Mouse (Mus musculus) lung, postnatal 0 days (tissue): Measurements from ENCODE around the gene Asic2. TPM values are rescaled to one million over a fixed set of nuclear protein-coding genes. Genes with fewer than 3 reads are reported as not detected.

Experiments used
- ATAC-seq: fragments of 200-750 bp; cut with Nextera tagmentation; 2 replicates; pipeline ENCODE4 v1.8.0; 2017; ENCODE audit warnings: moderate library complexity
- DNase-seq: peaks from one replicate; pipeline ENCODE4 v3.0.0-alpha.2; 2016; ENCODE audit warnings: low spot score
- H3K27ac ChIP-seq: fragments of 300-500 bp; sonication (generic); 2 replicates; pipeline ENCODE4 v1.5.1; 2014; ENCODE audit warnings: antibody characterized with exemption, mild to moderate bottlenecking, low read length, mixed read lengths
- H3K27me3 ChIP-seq: fragments of 300-500 bp; sonication (generic); replicated peaks from 2 replicates; pipeline ENCODE4 v1.6.1; 2014; ENCODE audit warnings: low read length, mixed read lengths; ENCODE audit not compliant: insufficient read depth
- H3K36me3 ChIP-seq: fragments of 300-500 bp; sonication (generic); 2 replicates; pipeline ENCODE4 v1.6.1; 2014; ENCODE audit warnings: low read length, mixed read lengths; ENCODE audit not compliant: insufficient read depth
- H3K4me1 ChIP-seq: fragments of 300-500 bp; sonication (generic); 2 replicates; pipeline ENCODE4 v1.6.1; 2014; ENCODE audit warnings: antibody characterized with exemption, low read depth, low read length, mixed read lengths; ENCODE audit not compliant: insufficient read depth
- H3K4me2 ChIP-seq: fragments of 300-500 bp; sonication (generic); replicated peaks from 2 replicates; pipeline ENCODE4 v1.6.1; 2014; ENCODE audit warnings: low read depth, mild to moderate bottlenecking, low read length, moderate library complexity, mixed read lengths
- H3K4me3 ChIP-seq: fragments of 300-500 bp; sonication (generic); 2 replicates; pipeline ENCODE4 v1.5.1; 2014; ENCODE audit warnings: low read depth, low read length
- H3K9ac ChIP-seq: fragments of 300-500 bp; sonication (generic); replicated peaks from 2 replicates; pipeline ENCODE4 v1.6.1; 2014; ENCODE audit warnings: low read depth, mild to moderate bottlenecking
- H3K9me3 ChIP-seq: fragments of 300-500 bp; sonication (generic); 2 replicates; pipeline ENCODE4 v1.6.1; 2016; ENCODE audit warnings: low read length, mixed read lengths
- CTCF ChIP-seq: IDR thresholded peaks from 2 replicates; pipeline ENCODE4 v1.5.1; 2016; ENCODE audit warnings: antibody characterized with exemption, mild to moderate bottlenecking
- EP300 ChIP-seq: IDR thresholded peaks from 2 replicates; pipeline ENCODE4 v1.6.1; 2016; ENCODE audit warnings: antibody characterized with exemption, mild to moderate bottlenecking, control low read depth
- WGBS: fragments of 180-500 bp; shearing (Covaris S2); extraction: QIAGEN DNeasy Blood & Tissue Kit; methylation state at CpG from one replicate; pipeline ENCODE4 v1.1.7; 2014; 5-methylcytosine and 5-hydroxymethylcytosine counted together
- polyA plus RNA-seq: library from polyadenylated mRNA; unstranded; fragments of >200 nt; fragmentation: Nextera tagmentation; extraction: Ambion mirVana; gene quantifications from 2 replicates; pipeline ENCODE4 v1.2.1, GENCODE M21; 2015

The Asic2 gene
- polyA plus RNA-seq, 1 experiment from 2014 or later, result 0.06 TPM

DNA sequence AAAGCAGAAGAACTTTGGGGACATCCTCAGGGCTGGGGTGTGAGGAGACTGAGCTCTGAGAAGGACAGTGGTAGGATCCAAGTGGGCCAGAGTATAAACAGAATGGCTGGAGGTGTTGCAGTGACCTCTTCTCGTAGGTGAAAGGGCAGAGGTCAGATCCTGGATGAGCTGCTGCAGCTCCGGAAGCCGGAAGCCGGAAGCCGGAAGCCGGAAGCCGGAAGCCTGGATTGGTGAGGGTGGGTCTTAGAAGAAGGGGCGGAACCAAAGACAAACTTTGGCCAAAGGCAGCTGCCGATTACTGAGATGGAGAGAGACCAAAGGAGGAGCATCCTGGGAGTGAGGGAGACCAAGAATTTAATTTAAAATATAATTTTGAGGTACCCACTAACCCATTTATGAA lies 381.1 kb downstream of the Asic2 start:
- Histone ChIP-seq H3K9me3 (no peaks in the 10 kb centered on the region), H3K36me3 (no peaks in the 10 kb centered on the region), H3K27ac (no peak overlapping the region), H3K27me3 (no peaks in the 10 kb centered on the region), H3K9ac (no peak overlapping the region), H3K4me1 (no peaks in the 10 kb centered on the region), H3K4me3 (no peak overlapping the region), H3K4me2 (no peak overlapping the region)
- ATAC-seq (no peak), DNase-seq (no peak)
- TF ChIP-seq EP300 (no peak), CTCF (no peak)
- 55% methylated on average over 9 of the region's 9 CpGs for WGBS

DNA sequence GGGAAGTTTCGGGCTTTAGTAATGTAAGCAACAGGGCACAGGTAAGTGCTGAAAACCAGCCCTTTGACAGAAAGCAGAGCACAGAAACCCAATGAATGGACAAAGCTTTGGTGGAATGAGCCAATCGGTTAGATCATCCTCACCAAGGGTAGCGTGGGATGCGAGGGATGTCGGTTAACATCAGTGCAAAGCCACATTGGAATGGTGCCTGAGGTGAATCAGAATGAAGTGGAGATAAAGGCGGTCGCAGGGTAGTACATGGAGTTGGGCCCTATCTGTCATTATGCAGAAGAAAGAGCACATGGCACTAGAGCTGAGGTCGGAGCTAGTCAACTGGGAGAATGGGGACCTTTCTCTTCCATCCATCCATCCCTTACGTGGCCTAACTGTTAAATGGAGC lies 383.8 kb downstream of the Asic2 start:
- H3K27me3 ChIP-seq, result no peaks in the 10 kb centered on the region
- H3K9me3 ChIP-seq, result no peaks in the 10 kb centered on the region
- H3K9ac ChIP-seq, result no peak overlapping the region
- H3K36me3 ChIP-seq, result no peaks in the 10 kb centered on the region
- H3K4me1 ChIP-seq, result no peaks in the 10 kb centered on the region
- H3K4me3 ChIP-seq, result no peak overlapping the region
- DNase-seq (no peak), ATAC-seq (no peak)
- 94% methylated on average over 9 of the region's 9 CpGs for WGBS
- no peak overlapping the region for H3K27ac ChIP-seq
- TF ChIP-seq EP300, result no peak
- no peak overlapping the region for H3K4me2 ChIP-seq

DNA sequence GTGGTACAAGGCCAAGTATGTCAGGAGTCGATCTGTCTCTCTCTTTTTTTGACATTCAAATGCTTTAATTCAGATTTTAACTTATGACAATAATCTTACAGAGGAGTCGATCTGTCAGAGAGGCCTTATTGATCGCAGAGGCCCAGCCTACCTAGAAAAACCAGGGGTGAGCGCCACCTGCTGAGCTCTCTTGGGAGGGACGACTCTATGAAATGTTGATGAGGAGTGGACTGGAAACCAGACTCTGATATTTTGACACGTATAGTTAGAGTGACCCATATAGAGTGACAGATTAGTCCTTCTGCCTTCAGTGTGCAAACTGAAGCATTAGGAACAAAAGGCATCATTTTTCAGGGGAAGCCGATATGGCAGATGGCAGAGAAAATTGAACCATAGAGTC lies 385.1 kb downstream of the Asic2 start:
- Histone ChIP-seq H3K27me3 (no peaks in the 10 kb centered on the region), H3K9me3 (no peaks in the 10 kb centered on the region), H3K4me2 (no peak overlapping the region), H3K36me3 (no peaks in the 10 kb centered on the region), H3K27ac (no peak overlapping the region), H3K4me1 (no peaks in the 10 kb centered on the region), H3K4me3 (no peak overlapping the region), H3K9ac (no peak overlapping the region)
- 58% methylated on average over 7 of the region's 7 CpGs for WGBS
- no peak for DNase-seq
- no peak for TF ChIP-seq CTCF
- ATAC-seq, result no peak

DNA sequence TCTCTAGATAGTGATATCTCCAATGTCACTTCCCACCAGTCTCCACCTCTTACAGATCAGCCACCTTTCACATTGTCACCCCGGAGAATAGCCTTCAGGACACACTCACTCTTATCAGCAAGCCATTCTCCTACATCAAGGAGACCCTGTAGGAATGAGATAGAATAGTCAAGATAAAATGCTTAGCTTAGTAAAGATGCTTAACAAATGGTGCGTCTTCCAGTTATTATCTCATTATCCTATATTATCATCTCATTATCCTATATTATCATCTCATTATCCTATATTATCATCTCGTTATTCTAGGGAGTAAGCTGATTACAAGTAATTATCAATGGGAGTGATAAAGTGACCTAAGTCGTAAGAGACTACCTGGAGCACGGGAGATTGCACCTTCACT lies 386.1 kb downstream of the Asic2 start:
- H3K9ac ChIP-seq, result no peak overlapping the region
- DNase-seq (no peak), ATAC-seq (no peak)
- H3K27me3 ChIP-seq, result no peaks in the 10 kb centered on the region
- no peak overlapping the region for H3K4me3 ChIP-seq
- H3K9me3 ChIP-seq, result no peaks in the 10 kb centered on the region
- no peaks in the 10 kb centered on the region for H3K4me1 ChIP-seq
- H3K36me3 ChIP-seq, result no peaks in the 10 kb centered on the region
- WGBS, result 52% methylated on average over 5 of the region's 5 CpGs
- H3K27ac ChIP-seq, result no peak overlapping the region
- no peak overlapping the region for H3K4me2 ChIP-seq
- no peak for TF ChIP-seq EP300
- no peak for TF ChIP-seq CTCF

DNA sequence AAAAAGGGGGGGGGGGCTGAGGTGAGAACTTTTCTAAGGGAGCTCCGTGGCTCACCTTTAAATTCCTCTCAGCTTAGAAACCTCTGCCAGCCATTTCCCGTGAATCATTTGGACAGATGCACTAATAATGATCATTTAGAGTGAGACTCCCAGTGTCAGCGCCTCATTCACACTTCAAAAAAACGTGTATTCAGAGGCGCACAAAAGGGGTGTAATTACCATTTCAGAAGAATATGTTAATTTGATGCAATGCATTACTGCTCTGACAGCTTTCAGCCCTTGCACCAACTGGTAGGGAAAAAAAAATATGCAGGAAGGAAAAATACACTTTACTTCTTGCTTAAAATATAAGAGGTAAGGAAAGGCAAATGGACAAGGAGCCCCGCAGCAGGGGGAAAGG lies 388.5 kb downstream of the Asic2 start:
- TF ChIP-seq CTCF (no peak), EP300 (no peak)
- no peak overlapping the region for H3K4me2 ChIP-seq
- no peak overlapping the region for H3K4me3 ChIP-seq
- DNase-seq, result no peak
- ATAC-seq, result no peak
- 33% methylated on average over 6 of the region's 6 CpGs for WGBS
- H3K4me1 ChIP-seq, result no peaks in the 10 kb centered on the region
- H3K27ac ChIP-seq, result no peak overlapping the region
- no peaks in the 10 kb centered on the region for H3K9me3 ChIP-seq
- no peaks in the 10 kb centered on the region for H3K36me3 ChIP-seq
- no peak overlapping the region for H3K9ac ChIP-seq
- no peaks in the 10 kb centered on the region for H3K27me3 ChIP-seq

DNA sequence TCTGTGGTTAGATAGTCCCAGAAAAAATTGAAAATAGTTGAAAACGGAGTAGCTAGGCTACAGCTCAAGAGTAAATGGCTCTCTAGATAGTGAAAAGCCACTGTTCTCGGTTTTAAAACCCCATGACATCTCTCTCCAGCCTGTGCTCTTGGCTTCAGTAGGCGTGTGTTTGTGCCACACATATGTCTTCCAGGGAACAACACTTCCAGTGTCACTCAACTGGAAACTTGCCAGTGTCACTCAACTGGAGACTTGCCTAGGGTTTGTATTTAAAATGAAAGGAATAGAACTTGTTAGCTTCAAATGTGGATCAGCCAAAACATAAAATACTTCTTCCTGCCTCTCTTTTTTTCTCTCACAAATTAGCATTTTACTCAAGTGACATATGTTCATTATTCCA lies 397.9 kb downstream of the Asic2 start:
- H3K4me3 ChIP-seq, result no peak overlapping the region
- H3K36me3 ChIP-seq, result no peaks in the 10 kb centered on the region
- no peak overlapping the region for H3K4me2 ChIP-seq
- no peaks in the 10 kb centered on the region for H3K4me1 ChIP-seq
- no peak for ATAC-seq
- TF ChIP-seq EP300 (no peak), CTCF (no peak)
- WGBS, result 50% methylated on average over 3 of the region's 3 CpGs
- H3K27me3 ChIP-seq, result no peaks in the 10 kb centered on the region
- H3K9ac ChIP-seq, result no peak overlapping the region
- H3K9me3 ChIP-seq, result no peaks in the 10 kb centered on the region
- no peak for DNase-seq
- H3K27ac ChIP-seq, result no peak overlapping the region

DNA sequence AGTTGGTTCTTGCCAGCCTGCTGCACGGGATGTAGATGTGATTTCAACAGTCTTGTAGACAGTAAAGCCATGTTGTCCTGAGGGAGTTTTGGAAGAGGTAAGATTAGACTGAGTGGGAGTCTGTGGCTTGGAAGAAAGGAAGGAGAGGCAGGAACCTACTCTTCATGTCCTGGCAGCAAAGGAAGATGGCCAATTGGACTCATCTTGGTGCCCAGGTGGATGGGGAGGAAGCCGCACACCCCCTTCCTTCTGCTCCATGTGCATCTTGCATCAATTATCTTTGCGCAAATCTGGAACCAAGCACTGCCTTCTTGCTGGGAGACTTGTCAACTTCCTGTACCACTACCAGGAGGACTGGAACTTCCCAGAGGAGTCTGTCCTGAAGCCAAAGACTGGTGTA lies 403.4 kb downstream of the Asic2 start:
- 75% methylated on average over 3 of the region's 3 CpGs for WGBS
- Histone ChIP-seq H3K9ac (no peak overlapping the region), H3K4me2 (no peak overlapping the region), H3K36me3 (no peaks in the 10 kb centered on the region), H3K4me3 (no peak overlapping the region), H3K9me3 (no peaks in the 10 kb centered on the region), H3K27me3 (no peaks in the 10 kb centered on the region), H3K4me1 (no peaks in the 10 kb centered on the region), H3K27ac (no peak overlapping the region)
- no peak for DNase-seq
- ATAC-seq, result no peak
- TF ChIP-seq CTCF, result no peak
- TF ChIP-seq EP300, result no peak
